Mouse (Mus musculus): ENCODE results near the gene Aup1. TPM values are rescaled to one million over a fixed set of nuclear protein-coding genes. Genes with fewer than 3 reads are reported as not detected.

The Aup1 gene
- polyA plus RNA-seq, 1 experiment from 2014 or later: 182 TPM

- Histone ChIP-seq H3K9ac (peak within 1 kb of the TSS; percentile 70), H3K36me3 (replicated peaks) (0 out of 2 replicates have a peak, but pooled peaks cover 2% of the 10 kb centered on the region), H3K4me1 (peaks cover 21% of the 10 kb centered on the region), H3K4me3 (peak within 1 kb of the TSS; percentile 69), H3K27ac (peak within 1 kb of the TSS; percentile 88), H3K4me2 (peak within 1 kb of the TSS; percentile 93), H3K9me3 (no peaks in the 10 kb centered on the region), H3K27me3 (replicated peaks) (no peaks in the 10 kb centered on the region)
- peak; percentile 92 for ATAC-seq (replicated peaks)
- WGBS: under 1% methylated on average over 25 of the region's 25 CpGs
Observed at GRCm38 (mm10) chr6:83101316-83101687, 47.0 kb downstream of the Aup1 start, which contains the start of the genes Ccdc142 and Gm42688. Ccdc142 (plus strand) TSS chr6:83101601. Gm42688 (plus strand) TSS chr6:83101617.

GRCm38 (mm10) chr6:83101688-83102556 lies 47.6 kb downstream of the Aup1 start:
- Histone ChIP-seq H3K27ac (peak overlapping the region; percentile 88), H3K36me3 (replicated peaks) (0 out of 2 replicates have a peak, but pooled peaks cover 2% of the 10 kb centered on the region), H3K4me2 (peak overlapping the region; percentile 93), H3K9ac (peak overlapping the region; percentile 70), H3K27me3 (replicated peaks) (no peaks in the 10 kb centered on the region), H3K4me1 (peaks cover 21% of the 10 kb centered on the region), H3K4me3 (peak overlapping the region; percentile 69), H3K9me3 (no peaks in the 10 kb centered on the region)
- ATAC-seq (replicated peaks): peak; percentile 82
- WGBS: under 1% methylated on average over 64 of the region's 74 CpGs

DNA sequence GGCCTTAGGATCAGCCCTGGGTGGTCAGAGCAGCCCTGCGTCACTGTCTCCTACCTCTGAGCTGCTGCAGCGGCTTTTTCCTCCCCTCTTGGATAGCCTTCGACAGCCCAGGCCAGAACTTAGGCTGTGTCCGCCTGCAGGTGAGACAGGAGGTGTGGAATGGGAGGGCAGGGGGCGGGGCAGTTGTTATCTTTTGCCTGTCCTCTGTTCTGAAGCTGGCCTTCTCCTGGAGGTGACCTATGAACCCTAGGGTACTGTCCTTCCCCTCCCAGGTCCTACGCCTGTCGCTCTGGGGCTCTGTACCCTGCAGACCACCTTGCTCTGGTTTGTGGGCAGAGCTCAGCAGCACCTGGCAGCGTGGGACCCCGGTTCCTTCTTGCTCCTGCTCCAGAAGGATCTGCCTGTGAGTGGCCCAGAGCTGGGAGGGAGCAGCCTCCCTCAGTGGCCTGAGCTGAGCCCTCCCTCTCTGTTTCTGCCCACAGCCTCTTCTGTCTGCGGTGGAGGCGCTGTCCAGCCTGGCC lies 48.9 kb downstream of the Aup1 start:
- H3K4me1 ChIP-seq: peaks cover 29% of the 10 kb centered on the region
- H3K4me2 ChIP-seq: peak overlapping the region; percentile 93
- no peak overlapping the region for H3K27ac ChIP-seq
- no peaks in the 10 kb centered on the region for H3K9me3 ChIP-seq
- WGBS: 43% methylated on average over 11 of the region's 11 CpGs
- H3K4me3 ChIP-seq: peak overlapping the region; percentile 69
- no peaks in the 10 kb centered on the region for H3K27me3 ChIP-seq (replicated peaks)
- H3K36me3 ChIP-seq (replicated peaks): 0 out of 2 replicates have a peak, but pooled peaks cover 2% of the 10 kb centered on the region
- no peak for ATAC-seq (replicated peaks)
- H3K9ac ChIP-seq: peak overlapping the region; percentile 70; the same call in 1 of the 2 replicates

DNA sequence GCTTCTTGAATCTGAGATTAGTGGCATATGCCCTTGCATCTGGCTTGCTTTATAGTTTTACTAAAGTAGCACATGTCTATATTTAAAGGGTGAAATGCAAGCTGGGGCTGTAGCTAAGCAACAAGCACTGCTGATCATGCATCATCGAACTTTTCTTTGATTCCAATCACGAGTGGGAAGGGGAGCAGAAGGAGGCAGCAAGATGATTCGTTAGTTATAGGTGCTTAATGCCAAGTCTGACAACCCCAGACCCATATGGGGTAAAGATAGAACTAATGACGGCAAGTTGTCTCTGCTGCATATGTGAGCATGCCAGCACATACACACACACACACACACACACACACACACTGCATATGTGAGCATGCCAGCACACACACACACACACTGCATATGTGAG lies 49.8 kb downstream of the Aup1 start:
- Histone ChIP-seq H3K4me1 (peaks cover 34% of the 10 kb centered on the region), H3K27ac (no peak overlapping the region), H3K9ac (no peak overlapping the region), H3K9me3 (no peaks in the 10 kb centered on the region), H3K4me3 (no peak overlapping the region), H3K36me3 (replicated peaks) (0 out of 2 replicates have a peak, but pooled peaks cover 2% of the 10 kb centered on the region), H3K4me2 (no peak overlapping the region), H3K27me3 (replicated peaks) (no peaks in the 10 kb centered on the region)
- 73% methylated on average over 4 of the region's 4 CpGs for WGBS
- no peak for ATAC-seq (replicated peaks)

MicroRNAs within 50 kb of the gene (microRNA counts, 519-probe panel; counts per million panel counts)
- microRNA mmu-miR-3470a+mmu-miR-3470b: 1,813 counts per million, percentile 12 among the panel's probes with 10 or more counts

Small RNAs within 50 kb of the gene (microRNA-seq; reads per million reads assigned to microRNA genes)
- gene Mir3470a: not detected
- not detected for gene Mir7040

Other genes starting within 250 kb of the Aup1 start
- gene Sema4f, start 114.8 kb upstream of the Aup1 start, polyA plus RNA-seq (2015; fragmentation: Nextera tagmentation; extraction: Ambion mirVana): 20.3 and 21.7 TPM in 2 replicates
- gene M1ap, start 107.6 kb upstream of the Aup1 start, polyA plus RNA-seq (2015; fragmentation: Nextera tagmentation; extraction: Ambion mirVana): 0.22 TPM in 1 of 2 replicates, not detected in the other
- 2.3 TPM in 2 replicates for gene Dok1, start 21.1 kb upstream of the Aup1 start, polyA plus RNA-seq (2015; fragmentation: Nextera tagmentation; extraction: Ambion mirVana)
- 6.8 and 7.6 TPM in 2 replicates for gene Loxl3, start 20.3 kb upstream of the Aup1 start, polyA plus RNA-seq (2015; fragmentation: Nextera tagmentation; extraction: Ambion mirVana)
- 79.0 and 81.2 TPM in 2 replicates for gene Htra2, start 752 bp downstream of the Aup1 start, polyA plus RNA-seq (2015; fragmentation: Nextera tagmentation; extraction: Ambion mirVana)
- 0.51 and 0.75 TPM in 2 replicates for gene Dqx1, start 3.3 kb downstream of the Aup1 start, polyA plus RNA-seq (2015; fragmentation: Nextera tagmentation; extraction: Ambion mirVana)
- not detected in 2 replicates for gene Tlx2, start 15.8 kb downstream of the Aup1 start, polyA plus RNA-seq (2015; fragmentation: Nextera tagmentation; extraction: Ambion mirVana)
- 56.3 and 56.8 TPM in 2 replicates for gene Pcgf1, start 23.3 kb downstream of the Aup1 start, polyA plus RNA-seq (2015; fragmentation: Nextera tagmentation; extraction: Ambion mirVana)
- gene Lbx2, start 31.8 kb downstream of the Aup1 start, polyA plus RNA-seq (2015; fragmentation: Nextera tagmentation; extraction: Ambion mirVana): 0.36 TPM in 1 of 2 replicates, not detected in the other
- 6.9 and 8.1 TPM in 2 replicates for gene Ccdc142, start 47.1 kb downstream of the Aup1 start, polyA plus RNA-seq (2015; fragmentation: Nextera tagmentation; extraction: Ambion mirVana)
- 7.3 and 7.4 TPM in 2 replicates for gene Gm42688, start 47.1 kb downstream of the Aup1 start, polyA plus RNA-seq (2015; fragmentation: Nextera tagmentation; extraction: Ambion mirVana)
- 102 and 105 TPM in 2 replicates for gene Mrpl53, start 54.5 kb downstream of the Aup1 start, polyA plus RNA-seq (2015; fragmentation: Nextera tagmentation; extraction: Ambion mirVana)
- 24.7 and 27.0 TPM in 2 replicates for gene Mogs, start 61.0 kb downstream of the Aup1 start, polyA plus RNA-seq (2015; fragmentation: Nextera tagmentation; extraction: Ambion mirVana)
- 176 and 196 TPM in 2 replicates for gene Wbp1, start 67.0 kb downstream of the Aup1 start, polyA plus RNA-seq (2015; fragmentation: Nextera tagmentation; extraction: Ambion mirVana)
- 13.6 and 15.1 TPM in 2 replicates for gene Ino80b, start 70.9 kb downstream of the Aup1 start, polyA plus RNA-seq (2015; fragmentation: Nextera tagmentation; extraction: Ambion mirVana)
- gene Rtkn, start 80.9 kb downstream of the Aup1 start, polyA plus RNA-seq (2015; fragmentation: Nextera tagmentation; extraction: Ambion mirVana): 10.9 and 15.3 TPM in 2 replicates
- 20.8 and 21.6 TPM in 2 replicates for gene Wdr54, start 101.9 kb downstream of the Aup1 start, polyA plus RNA-seq (2015; fragmentation: Nextera tagmentation; extraction: Ambion mirVana)
- 9.5 and 12.0 TPM in 2 replicates for gene 1700003E16Rik, start 101.9 kb downstream of the Aup1 start, polyA plus RNA-seq (2015; fragmentation: Nextera tagmentation; extraction: Ambion mirVana)
- 162 TPM in 2 replicates for gene Dctn1, start 111.4 kb downstream of the Aup1 start, polyA plus RNA-seq (2015; fragmentation: Nextera tagmentation; extraction: Ambion mirVana)
- gene Slc4a5, start 165.3 kb downstream of the Aup1 start, polyA plus RNA-seq (2015; fragmentation: Nextera tagmentation; extraction: Ambion mirVana): 0.37 and 0.41 TPM in 2 replicates